Mouse (Mus musculus) MEL (cell line): ENCODE results near the gene Irak2. TPM values are rescaled to one million over a fixed set of nuclear protein-coding genes. Genes with fewer than 3 reads are reported as not detected.

Source experiments
- DNase-seq: peaks from one replicate; pipeline ENCODE4 v3.0.0; 2011; ENCODE audit warnings: low read depth, low spot score
- H3K27ac ChIP-seq: 2 replicates; pipeline ENCODE4 v1.5.1; 2012; ENCODE audit warnings: low read depth, mild to moderate bottlenecking, control low read depth, low read length, moderate library complexity; ENCODE audit not compliant: control insufficient read depth
- H3K27me3 ChIP-seq, 2 experiments: fragments of 150-350 bp in 1 of 2; sonication (generic) in 1 of 2; 2 replicates each; pipeline ENCODE4 v1.6.1; 2012; ENCODE audit warnings: low read length in 2 of 2, mild to moderate bottlenecking in 2 of 2, improper control_type of control experiment in 1 of 2, moderate library complexity in 1 of 2; ENCODE audit not compliant: insufficient read depth in 2 of 2, control insufficient read depth in 1 of 2
- H3K36me3 ChIP-seq, 2 experiments: 2 replicates each; pipeline ENCODE4 v1.6.1; 2012 to 2014; ENCODE audit warnings: low read length in 2 of 2, improper control_type of control experiment in 1 of 2, inconsistent platforms in 1 of 2, mild to moderate bottlenecking in 1 of 2; ENCODE audit not compliant: insufficient read depth in 2 of 2, control insufficient read depth in 1 of 2
- H3K4me1 ChIP-seq, 2 experiments: fragments of 150-350 bp in 1 of 2; sonication (generic) in 1 of 2; 2 replicates each; pipeline ENCODE4 v1.6.1; 2012; ENCODE audit warnings: low read length in 2 of 2, improper control_type of control experiment in 1 of 2, mild to moderate bottlenecking in 1 of 2; ENCODE audit not compliant: insufficient read depth in 2 of 2, control insufficient read depth in 1 of 2
- H3K4me3 ChIP-seq, 2 experiments: fragments of 150-350 bp in 1 of 2; sonication (generic) in 1 of 2; 2 replicates each; pipeline ENCODE4 v1.5.1; 2012; ENCODE audit warnings: low read depth in 2 of 2, low read length in 2 of 2, mild to moderate bottlenecking in 2 of 2, moderate library complexity in 2 of 2, control low read depth in 1 of 2, improper control_type of control experiment in 1 of 2; ENCODE audit not compliant: control insufficient read depth in 1 of 2, insufficient read depth in 1 of 2
- H3K79me2 ChIP-seq: 2 replicates; pipeline ENCODE4 v1.6.1; 2012; ENCODE audit warnings: mild to moderate bottlenecking, low read length, moderate library complexity; ENCODE audit not compliant: control insufficient read depth, poor library complexity, insufficient read depth
- H3K9ac ChIP-seq: 2 replicates; pipeline ENCODE4 v1.6.1; 2012; ENCODE audit warnings: low read depth, mild to moderate bottlenecking, control low read depth, low read length, moderate library complexity; ENCODE audit not compliant: control insufficient read depth, poor library complexity, severe bottlenecking
- H3K9me3 ChIP-seq: fragments of 150-350 bp; sonication (generic); replicated peaks from 2 replicates; pipeline ENCODE4 v1.6.1; 2012; ENCODE audit warnings: mild to moderate bottlenecking, low read length, improper control_type of control experiment, moderate library complexity; ENCODE audit not compliant: insufficient read depth
- BHLHE40 ChIP-seq: IDR thresholded peaks from 2 replicates; pipeline ENCODE4 v1.6.1; 2012; ENCODE audit warnings: low read depth, mild to moderate bottlenecking, inconsistent platforms, low read length, improper control_type of control experiment, borderline replicate concordance
- CHD2 ChIP-seq: IDR thresholded peaks from 2 replicates; pipeline ENCODE4 v1.6.1; 2011; ENCODE audit warnings: low read length, improper control_type of control experiment
- CTCF ChIP-seq, 3 experiments: IDR thresholded peaks in 2 of 3; conservative IDR thresholded peaks in 1 of 3; 2 replicates each; pipeline ENCODE4 v1.5.1; 2011 to 2012; ENCODE audit warnings: low read length in 3 of 3, low read depth in 2 of 3, mild to moderate bottlenecking in 2 of 3, improper control_type of control experiment in 1 of 3, inconsistent platforms in 1 of 3, mixed read lengths in 1 of 3, moderate library complexity in 1 of 3; ENCODE audit not compliant: control insufficient read depth in 1 of 3, insufficient read depth in 1 of 3, poor library complexity in 1 of 3, severe bottlenecking in 1 of 3
- E2F4 ChIP-seq: IDR thresholded peaks from 2 replicates; pipeline ENCODE4 v1.6.1; 2011; ENCODE audit warnings: low read depth, low read length, improper control_type of control experiment, borderline replicate concordance
- ELF1 ChIP-seq: IDR thresholded peaks from 2 replicates; pipeline ENCODE4 v1.6.1; 2014; ENCODE audit warnings: low read depth, mild to moderate bottlenecking, inconsistent platforms, low read length, improper control_type of control experiment, moderate library complexity
- EP300 ChIP-seq, 2 experiments: IDR thresholded peaks; 2 replicates each; pipeline ENCODE4 v1.6.1; 2011; ENCODE audit warnings: improper control_type of control experiment in 2 of 2, low read length in 2 of 2, low read depth in 1 of 2, mild to moderate bottlenecking in 1 of 2
- GABPA ChIP-seq: IDR thresholded peaks from 2 replicates; pipeline ENCODE4 v1.6.1; 2012; ENCODE audit warnings: low read depth, mild to moderate bottlenecking, inconsistent platforms, low read length, improper control_type of control experiment, moderate library complexity
- GATA1 ChIP-seq: IDR thresholded peaks from 2 replicates; pipeline ENCODE4 v1.6.1; 2011; ENCODE audit warnings: low read depth, low read length, improper control_type of control experiment
- HCFC1 ChIP-seq: IDR thresholded peaks from 2 replicates; pipeline ENCODE4 v1.6.1; 2012; ENCODE audit warnings: low read depth, mild to moderate bottlenecking, inconsistent platforms, low read length, improper control_type of control experiment, moderate library complexity
- JUND ChIP-seq: IDR thresholded peaks from 2 replicates; pipeline ENCODE4 v1.6.1; 2011; ENCODE audit warnings: low read depth, mild to moderate bottlenecking, improper control_type of control experiment, low read length
- MAX ChIP-seq: IDR thresholded peaks from 2 replicates; pipeline ENCODE4 v1.6.1; 2011; ENCODE audit warnings: low read length, improper control_type of control experiment
- MAZ ChIP-seq: IDR thresholded peaks from 2 replicates; pipeline ENCODE4 v1.6.1; 2012; ENCODE audit warnings: low read depth, mild to moderate bottlenecking, inconsistent platforms, low read length, improper control_type of control experiment
- MEF2A ChIP-seq: IDR thresholded peaks from 2 replicates; pipeline ENCODE4 v1.6.1; 2014; ENCODE audit warnings: low read depth, mild to moderate bottlenecking, inconsistent platforms, low read length, improper control_type of control experiment; ENCODE audit not compliant: poor library complexity, insufficient replicate concordance, severe bottlenecking; ENCODE audit errors: extremely low read depth
- MYB ChIP-seq: IDR thresholded peaks from 2 replicates; pipeline ENCODE4 v1.6.1; 2011; ENCODE audit warnings: mild to moderate bottlenecking, low read depth, low read length, improper control_type of control experiment
- MYC ChIP-seq: IDR thresholded peaks from 2 replicates; pipeline ENCODE4 v1.6.1; 2011; ENCODE audit warnings: low read depth, mild to moderate bottlenecking, low read length, improper control_type of control experiment, moderate library complexity
- POLR2AphosphoS5 ChIP-seq: IDR thresholded peaks from 2 replicates; pipeline ENCODE4 v1.6.1; 2012; ENCODE audit warnings: low read depth, borderline replicate concordance, mild to moderate bottlenecking, inconsistent platforms, low read length, moderate library complexity, mixed read lengths
- SMC3 ChIP-seq: IDR thresholded peaks from 2 replicates; pipeline ENCODE4 v1.6.1; 2011; ENCODE audit warnings: low read depth, low read length, improper control_type of control experiment
- TBP ChIP-seq: IDR thresholded peaks from 2 replicates; pipeline ENCODE4 v1.8.0; 2011; ENCODE audit warnings: low read depth, low read length, improper control_type of control experiment
- UBTF ChIP-seq: IDR thresholded peaks from 2 replicates; pipeline ENCODE4 v1.6.1; 2012; ENCODE audit warnings: low read depth, mild to moderate bottlenecking, inconsistent platforms, low read length, improper control_type of control experiment, moderate library complexity, borderline replicate concordance; ENCODE audit not compliant: insufficient read depth
- ZC3H11A ChIP-seq: IDR thresholded peaks from 2 replicates; pipeline ENCODE4 v1.6.1; 2012; ENCODE audit warnings: low read depth, mild to moderate bottlenecking, inconsistent platforms, low read length, improper control_type of control experiment
- ZNF384 ChIP-seq: IDR thresholded peaks from 2 replicates; pipeline ENCODE4 v1.6.1; 2012; ENCODE audit warnings: low read depth, mild to moderate bottlenecking, inconsistent platforms, low read length, improper control_type of control experiment
- polyA plus RNA-seq, 2 experiments: library from polyadenylated mRNA; stranded (reverse) in 1 of 2; unstranded in 1 of 2; fragments of >175 nt in 1 of 2; fragments of >200 nt in 1 of 2; gene quantifications; 2 replicates each; pipeline versions ENCODE4 v1.2.1 to v1.2.4; 2012; ENCODE audit warnings: low replicate concordance in 2 of 2, low read depth in 1 of 2; ENCODE audit not compliant: insufficient read length in 2 of 2, insufficient read depth in 1 of 2, missing spikeins in 1 of 2
- total RNA-seq: library from RNA; depleted of rRNA; stranded (reverse); fragments of 300-350 nt; gene quantifications from 2 replicates; pipeline ENCODE4 v1.2.3, GENCODE M21; 2012

Irak2 gene
- total and polyA plus RNA-seq, 3 experiments = 5.2 to 6.8 TPM; not detected in 1

DNA sequence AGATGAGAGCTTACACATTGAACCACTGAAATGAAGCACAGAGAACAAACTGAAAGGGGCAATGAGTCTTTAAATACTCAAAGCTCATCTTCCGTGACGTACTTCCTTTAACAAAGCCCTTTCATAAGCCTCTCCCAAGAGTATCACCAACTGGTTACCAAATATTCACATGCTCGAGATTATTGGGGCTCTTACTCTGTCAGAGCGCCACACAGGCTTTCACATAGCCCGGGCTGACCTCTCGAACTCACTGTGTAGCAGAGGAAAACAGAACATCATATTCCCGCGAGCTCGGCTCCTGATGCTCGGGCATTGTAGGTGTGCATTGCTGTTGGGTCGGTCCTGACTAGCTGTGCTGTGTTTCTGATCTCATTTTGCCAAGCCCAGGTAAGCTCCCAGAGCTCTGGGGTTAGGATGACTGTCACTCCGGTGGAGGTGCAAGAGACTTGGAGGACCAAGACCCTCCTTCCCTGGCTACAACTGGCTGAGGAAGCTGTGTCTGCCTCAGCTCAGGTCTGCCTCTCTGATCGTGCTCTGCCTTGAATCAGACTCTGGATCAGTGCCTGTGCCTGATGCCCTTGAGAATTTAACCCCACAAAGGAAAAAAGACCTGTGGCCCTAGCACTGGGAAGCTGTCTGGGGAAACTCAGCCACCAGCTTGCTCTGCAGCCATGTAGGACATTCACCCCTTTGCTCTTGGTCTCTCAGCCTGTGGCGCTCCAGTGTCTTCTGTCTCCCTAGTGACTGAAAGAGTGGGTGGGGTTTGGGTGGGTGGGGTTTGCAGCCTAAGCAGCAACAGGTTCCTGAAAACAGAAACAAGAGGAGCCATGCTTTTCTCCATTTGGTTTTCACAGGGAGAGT, 22.5 kb downstream of the Irak2 start:
- H3K4me3 ChIP-seq = no peak overlapping the region
- H3K9me3 ChIP-seq = no peaks in the 10 kb centered on the region
- H3K79me2 ChIP-seq = no peaks in the 10 kb centered on the region
- DNase-seq = peak; percentile 28
- no peak for TF ChIP-seq MAZ
- TF ChIP-seq ELF1 = no peak
- TF ChIP-seq GATA1 = no peak
- TF ChIP-seq E2F4 = no peak
- no peak for TF ChIP-seq HCFC1
- no peak for TF ChIP-seq MYB
- no peak for TF ChIP-seq TBP
- no peak for TF ChIP-seq ZNF384
- no peak for TF ChIP-seq ZC3H11A
- no peak for TF ChIP-seq CHD2
- TF ChIP-seq JUND = no peak
- no peak for TF ChIP-seq UBTF
- TF ChIP-seq MEF2A = no peak
- no peak for TF ChIP-seq EP300 (IDR thresholded peaks at IDR 0.05; ENCODE audit: low read depth in 1 of 2, low read length in 2 of 2)
- no peak for TF ChIP-seq SMC3
- TF ChIP-seq CTCF (IDR thresholded peaks at IDR 0.05 in 2 of 3, conservative IDR thresholded peaks at IDR 0.05 in 1 of 3; ENCODE audit: control insufficient read depth in 1 of 3, insufficient read depth in 1 of 3, low read depth in 2 of 3, low read length in 3 of 3, poor library complexity in 1 of 3, severe bottlenecking in 1 of 3) = no peak
- TF ChIP-seq, all 39 proteins: peak for 0
- H3K9ac ChIP-seq = no peak overlapping the region
- 0 out of 4 replicates have a peak, but pooled peaks cover 0 to 2% of the 10 kb centered on the region in 2 experiments for H3K36me3 ChIP-seq
- H3K27me3 ChIP-seq = no peaks in the 10 kb centered on the region
- no peak overlapping the region for H3K27ac ChIP-seq
- H3K4me1 ChIP-seq = no peaks in the 10 kb centered on the region

DNA sequence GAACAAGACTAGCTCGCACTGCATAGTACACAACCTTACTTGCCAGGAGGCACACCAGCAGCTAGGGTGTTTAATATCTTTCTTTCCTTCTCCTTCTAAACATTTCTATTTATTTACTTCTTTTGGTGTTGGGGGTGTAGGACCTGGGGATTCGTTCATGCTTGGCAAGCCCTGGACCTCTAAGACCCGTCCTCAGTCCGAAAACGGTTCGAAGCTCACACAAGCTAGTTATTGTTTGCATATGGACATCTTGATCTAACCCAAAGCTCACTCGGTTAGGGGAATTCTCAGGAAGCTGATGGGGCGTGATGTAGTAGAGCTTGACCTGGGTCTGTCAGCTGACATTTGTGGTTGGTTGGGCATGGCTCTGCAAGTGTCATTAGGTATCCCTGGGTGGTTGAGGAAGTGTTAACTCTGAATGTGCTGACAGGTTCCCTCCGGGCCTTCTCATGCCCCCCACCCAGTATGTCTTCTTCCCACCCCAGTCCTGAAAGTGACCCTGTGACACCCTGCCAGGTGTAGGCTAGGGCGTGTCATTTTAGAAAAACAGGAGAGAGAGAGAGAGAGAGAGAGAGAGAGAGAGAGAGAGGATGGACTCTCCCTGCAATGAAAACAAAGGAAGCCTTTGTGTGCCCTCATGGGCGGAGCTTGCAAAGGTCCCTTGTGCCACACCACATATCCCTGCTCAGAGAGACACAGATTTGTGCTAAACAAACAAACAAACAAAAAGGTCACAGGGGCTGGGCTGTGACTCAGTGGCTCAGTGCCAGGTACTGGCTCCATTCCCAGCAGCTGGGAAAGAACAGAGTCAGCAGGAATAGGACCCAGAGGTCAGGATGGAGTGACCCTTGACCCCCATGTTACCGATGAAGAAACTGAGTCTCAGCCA, 23.3 kb downstream of the Irak2 start:
- no peaks in the 10 kb centered on the region for H3K27me3 ChIP-seq
- no peak overlapping the region for H3K9ac ChIP-seq
- no peaks in the 10 kb centered on the region for H3K4me1 ChIP-seq
- H3K4me3 ChIP-seq = no peak overlapping the region
- TF ChIP-seq SMC3 (no peak), POLR2AphosphoS5 (no peak), MYC (no peak), BHLHE40 (no peak), GABPA (no peak), TBP (no peak), MAX (no peak), ZC3H11A (no peak)
- TF ChIP-seq, all 39 proteins: peak for 0
- DNase-seq = no peak
- Histone ChIP-seq H3K36me3 (0 out of 4 replicates have a peak, but pooled peaks cover 0 to 2% of the 10 kb centered on the region in 2 experiments), H3K9me3 (no peaks in the 10 kb centered on the region), H3K79me2 (no peaks in the 10 kb centered on the region), H3K27ac (no peak overlapping the region)
